Mouse (Mus musculus) retina, postnatal 1 day (tissue): ENCODE results near the gene Cpvl.
A peak's percentile ranks its signal among the peaks of the same experiment; 100 is the strongest.

Experiments used
- DNase-seq: peaks from one replicate; pipeline ENCODE4 v3.0.0-alpha.2; 2012

Cpvl gene

DNA sequence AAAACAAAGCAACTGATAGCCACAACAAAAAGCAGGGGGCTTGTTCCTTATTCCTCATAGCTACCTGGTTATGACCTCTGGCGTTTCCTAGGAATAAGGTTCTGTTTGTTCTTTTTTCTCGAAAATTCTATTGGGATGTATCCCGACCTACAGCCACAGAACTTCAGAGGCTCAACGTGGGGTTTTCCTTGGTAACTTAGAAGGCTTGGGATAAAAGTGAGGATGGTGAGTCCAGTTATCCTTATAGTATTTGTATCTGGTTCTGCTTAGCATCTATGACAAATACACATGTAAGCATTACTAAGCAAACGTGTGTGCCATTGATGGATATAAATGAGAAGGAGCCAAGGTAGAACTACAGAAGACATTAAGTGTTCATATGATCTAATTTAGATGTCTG is at the start of gene Cpvl:
Gene Cpvl, minus strand, starts transcription at position 101 of the 400 bp plus-strand sequence.
- no peak for DNase-seq

- DNase-seq: no peak
Observed at GRCm38 (mm10) chr6:54023846-54024245, 45.4 kb upstream of the Cpvl start.

DNA sequence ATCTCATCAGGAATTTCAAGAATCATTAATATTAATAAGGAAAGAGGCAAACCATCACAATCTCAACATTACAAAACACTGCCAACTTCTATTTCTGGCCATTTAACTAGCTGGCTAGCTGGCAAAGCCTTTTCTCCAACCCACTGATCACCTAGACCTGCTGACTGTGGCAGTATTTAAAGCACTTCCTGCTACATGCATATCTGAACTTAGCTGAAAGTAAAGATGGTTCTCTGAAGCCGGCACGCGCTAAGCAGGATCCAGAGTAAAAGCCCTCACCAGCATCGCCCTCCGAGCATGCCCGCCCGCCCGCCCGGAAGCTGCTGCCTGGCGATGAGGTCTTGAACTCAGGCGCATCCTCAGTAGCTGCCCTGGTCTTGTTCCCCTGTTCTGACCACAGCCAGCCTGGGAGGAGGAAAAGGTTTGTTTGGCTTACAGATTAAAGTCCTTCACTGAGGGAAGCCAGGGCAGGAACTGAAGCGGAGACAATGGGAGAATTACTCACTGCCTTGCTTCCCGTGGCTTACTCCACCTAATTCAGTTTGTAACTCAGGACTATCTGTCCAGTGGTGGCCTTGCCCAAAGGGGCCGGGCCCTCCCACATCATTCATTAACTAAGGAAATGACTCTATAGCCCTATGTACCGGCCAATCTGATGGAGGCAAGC is 42.8 kb upstream of the Cpvl start:
- no peak for DNase-seq

DNA sequence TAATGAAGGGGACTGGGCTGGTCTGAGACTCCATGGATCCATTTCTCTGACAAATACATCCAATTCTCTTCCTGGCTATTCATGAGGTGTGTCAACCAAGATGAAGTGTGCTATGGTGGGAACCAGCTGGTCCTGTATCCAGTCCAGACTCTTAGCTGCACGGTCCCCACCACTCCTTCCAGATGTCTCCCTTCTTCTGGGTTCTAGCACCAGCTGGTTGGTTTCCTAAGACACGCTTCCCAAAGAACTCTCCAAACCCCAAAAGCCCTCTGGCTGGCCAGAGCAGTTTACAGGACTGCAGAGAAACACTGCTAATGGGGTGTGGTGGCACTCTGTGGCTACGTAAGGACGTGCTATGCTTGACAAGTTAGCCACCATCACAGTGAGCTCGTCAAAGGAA is 40.4 kb upstream of the Cpvl start:
- DNase-seq: no peak

GRCm38 (mm10) chr6:54018038-54018437 is 39.6 kb upstream of the Cpvl start:
- no peak for DNase-seq

DNA sequence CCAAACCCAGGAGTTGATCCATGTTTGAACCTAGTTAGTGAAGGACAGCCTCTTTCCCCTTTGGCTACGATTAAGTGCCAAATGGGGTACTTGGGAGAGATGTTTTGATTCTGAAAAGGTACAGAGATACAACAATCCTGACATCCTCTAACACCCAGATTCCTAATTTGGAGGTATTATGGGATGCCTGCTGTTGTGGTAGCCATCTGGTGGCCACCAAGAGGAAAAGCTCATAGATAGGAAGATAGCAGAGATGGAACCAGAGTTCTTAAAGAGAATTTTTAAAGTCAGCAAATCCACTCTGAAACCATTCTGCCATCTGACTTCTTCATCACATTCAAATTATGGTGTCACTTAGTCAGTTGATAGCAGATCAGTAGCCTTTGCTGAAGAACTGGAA is 33.7 kb upstream of the Cpvl start:
- DNase-seq: no peak

GRCm38 (mm10) chr6:54010362-54010761 is 31.9 kb upstream of the Cpvl start:
- peak; percentile 45 for DNase-seq

- no peak for DNase-seq
Observed at GRCm38 (mm10) chr6:54009293-54009692, 30.8 kb upstream of the Cpvl start.

DNA sequence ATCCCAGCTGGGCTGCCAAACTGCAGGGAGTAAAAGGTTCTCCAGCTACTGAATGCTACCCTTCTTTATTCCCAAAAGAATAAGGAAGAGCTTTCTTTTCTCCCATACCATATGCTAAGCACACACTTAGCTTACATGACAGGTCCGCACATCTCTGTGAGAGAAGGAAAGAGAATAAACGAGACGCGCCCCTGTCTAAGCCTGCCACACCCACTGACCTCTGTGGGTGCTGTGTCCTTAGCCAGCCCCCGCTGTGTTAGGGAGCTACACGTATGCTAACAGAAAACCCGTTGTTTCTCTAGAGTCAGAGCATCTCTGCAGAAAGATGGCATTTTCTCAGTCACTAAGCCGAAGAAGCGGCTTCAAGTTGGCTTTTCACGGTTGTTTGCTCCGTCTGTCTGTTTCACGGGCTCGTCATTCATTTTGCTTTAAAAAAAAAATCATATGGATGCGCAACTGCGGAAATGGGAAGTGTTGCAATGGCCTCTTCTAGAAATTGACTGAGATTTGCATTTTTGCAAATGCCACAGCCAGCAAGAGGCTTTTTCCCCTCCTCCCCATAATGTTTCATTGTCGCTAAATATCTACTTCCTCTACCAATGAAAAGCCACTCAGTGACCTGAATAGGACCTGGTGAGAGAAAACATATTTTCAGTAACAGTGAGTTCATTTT is 30.1 kb upstream of the Cpvl start:
- peak; percentile 40 for DNase-seq

- no peak for DNase-seq
Observed at GRCm38 (mm10) chr6:54005302-54005701, 26.8 kb upstream of the Cpvl start.

- DNase-seq: no peak
Observed at GRCm38 (mm10) chr6:53996226-53996955, 17.9 kb upstream of the Cpvl start.

DNA sequence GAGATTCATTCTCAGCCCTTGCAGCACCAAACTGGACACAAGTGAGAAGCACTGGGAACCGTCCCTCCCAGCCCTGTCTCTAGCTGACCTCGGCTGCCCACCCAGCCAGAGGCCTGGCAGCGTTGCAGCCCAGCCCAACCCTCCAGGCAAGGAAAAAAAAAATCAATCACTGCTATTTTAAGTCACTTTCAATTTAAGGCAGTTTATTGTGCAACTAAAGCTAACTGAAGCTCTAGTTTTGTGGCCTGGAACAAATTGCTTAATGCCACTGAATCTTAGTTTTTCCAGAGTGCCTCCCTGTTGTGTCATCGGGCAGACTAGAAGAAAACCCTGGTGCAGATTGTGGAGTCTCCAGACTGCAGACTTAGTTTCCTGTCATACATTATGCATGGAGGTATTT is 17.0 kb upstream of the Cpvl start:
- DNase-seq: no peak

GRCm38 (mm10) chr6:53992386-53992785 is 13.9 kb upstream of the Cpvl start:
- no peak for DNase-seq

DNA sequence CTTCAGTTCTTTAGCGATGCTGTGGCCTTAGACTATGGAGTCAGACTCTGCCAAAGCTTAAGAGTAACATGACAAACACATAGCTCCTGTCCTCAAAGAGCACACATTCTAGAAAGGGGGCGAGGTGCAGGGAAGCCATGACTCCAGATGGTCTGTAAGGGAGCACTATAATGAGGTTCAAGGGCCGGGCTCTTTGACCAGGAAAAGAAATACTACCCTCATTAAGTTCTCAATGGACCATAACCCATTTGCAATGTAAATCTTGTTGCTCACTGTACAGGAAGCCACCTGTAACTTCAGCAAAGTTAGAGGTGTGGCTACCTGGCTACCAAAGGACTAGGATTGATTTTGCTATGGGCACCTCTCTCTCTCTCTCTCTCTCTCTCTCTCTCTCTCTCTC is 8.8 kb upstream of the Cpvl start:
- no peak for DNase-seq

- DNase-seq: no peak
Observed at GRCm38 (mm10) chr6:53986273-53986985, 8.0 kb upstream of the Cpvl start.

GRCm38 (mm10) chr6:53983820-53984219 is 5.3 kb upstream of the Cpvl start:
- no peak for DNase-seq

DNA sequence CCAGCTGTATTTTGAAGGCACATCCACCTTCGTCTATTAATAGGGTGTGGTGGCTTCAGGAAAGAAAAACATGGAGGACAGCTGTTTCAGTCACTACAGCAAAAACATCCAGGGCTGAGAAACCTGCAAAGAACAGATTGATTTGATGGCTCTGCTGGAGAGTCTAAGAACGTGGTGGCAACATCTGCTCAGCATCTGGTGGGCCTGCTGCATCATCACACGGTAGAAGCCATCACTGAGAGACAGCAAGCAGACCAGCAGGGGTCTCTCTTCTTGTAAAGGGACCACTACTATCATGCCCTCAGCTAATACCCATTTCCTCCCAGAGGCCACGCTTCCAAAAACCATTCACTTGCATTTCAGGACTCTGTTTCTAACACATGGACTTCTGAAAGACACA is 4.1 kb upstream of the Cpvl start:
- DNase-seq: peak; percentile 33

DNA sequence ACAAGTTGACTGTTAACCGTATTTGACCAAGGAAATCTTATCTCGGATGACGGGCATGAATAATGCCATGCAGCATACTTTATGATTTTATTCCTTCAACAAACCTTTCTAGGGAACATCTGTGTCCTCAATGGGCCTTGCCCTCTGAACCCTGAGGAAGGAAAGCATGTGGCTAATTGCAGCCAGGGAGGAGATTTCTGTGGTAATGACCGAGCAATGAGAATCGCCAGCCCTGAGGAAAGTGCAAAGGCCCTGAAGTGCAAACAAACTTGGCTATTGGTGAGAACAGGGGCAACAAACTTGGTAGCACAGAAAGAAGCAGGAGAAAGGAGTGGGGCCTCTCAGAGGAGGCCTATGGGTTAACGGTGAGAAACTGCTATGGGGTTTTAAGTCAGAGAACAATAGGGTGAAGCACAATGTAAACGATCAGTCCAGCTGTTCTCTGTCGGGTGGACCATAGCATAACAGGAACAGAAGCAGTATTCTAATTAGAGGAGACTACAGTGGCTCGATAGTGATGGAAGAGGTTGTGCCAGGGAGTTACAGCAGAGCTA is 3.7 kb upstream of the Cpvl start:
- peak; percentile 63 for DNase-seq

DNA sequence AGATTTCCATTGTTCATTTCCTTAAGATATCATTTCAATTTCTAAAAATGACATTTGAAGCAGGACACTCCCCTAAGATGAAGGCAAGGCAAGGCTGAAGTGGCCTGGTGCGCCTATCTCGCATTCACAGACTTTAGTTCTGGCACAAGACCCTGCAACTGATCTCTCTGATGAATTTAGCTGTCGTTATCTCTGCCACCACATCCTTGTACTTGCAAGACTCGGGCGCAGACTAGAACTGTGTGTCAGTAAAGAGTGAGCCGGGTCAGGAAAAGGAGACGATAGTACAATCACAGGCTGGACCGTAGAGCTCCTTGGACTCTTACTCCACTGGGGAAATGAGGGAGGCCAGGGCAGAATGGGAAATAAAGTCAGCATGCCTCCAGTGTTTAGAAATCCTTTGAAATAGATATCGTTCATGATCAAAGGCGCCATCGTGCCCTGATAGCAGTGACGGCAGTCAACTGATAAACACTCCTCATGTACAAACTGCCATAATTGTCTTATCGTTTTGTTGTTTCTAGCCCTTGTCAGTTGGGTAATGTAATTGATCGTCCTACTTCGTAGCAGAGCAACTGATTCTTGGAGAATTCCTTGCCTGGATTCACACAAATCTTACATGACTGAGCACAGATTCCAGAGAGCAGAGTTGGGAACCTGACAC is 2.5 kb upstream of the Cpvl start:
- no peak for DNase-seq

DNA sequence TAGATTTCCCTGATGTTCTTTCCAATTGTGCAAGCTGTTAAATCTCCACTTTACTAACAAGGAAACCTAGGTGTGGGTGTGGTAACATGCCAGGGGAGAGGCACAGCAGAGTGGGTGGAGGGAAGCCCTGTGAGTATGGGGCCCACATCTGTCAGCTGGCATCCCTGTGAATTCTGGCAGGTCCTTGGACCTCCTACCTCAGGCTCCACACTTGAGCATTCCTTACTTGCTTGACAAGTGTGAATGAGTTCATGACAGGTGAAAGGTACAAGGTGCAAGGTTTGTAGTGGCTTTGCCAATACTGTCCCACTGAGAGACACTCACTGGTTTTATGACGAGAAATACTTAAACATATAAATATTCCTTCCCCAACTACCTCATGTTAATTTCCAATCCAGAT is 4.4 kb downstream of the Cpvl start:
- DNase-seq: no peak

DNA sequence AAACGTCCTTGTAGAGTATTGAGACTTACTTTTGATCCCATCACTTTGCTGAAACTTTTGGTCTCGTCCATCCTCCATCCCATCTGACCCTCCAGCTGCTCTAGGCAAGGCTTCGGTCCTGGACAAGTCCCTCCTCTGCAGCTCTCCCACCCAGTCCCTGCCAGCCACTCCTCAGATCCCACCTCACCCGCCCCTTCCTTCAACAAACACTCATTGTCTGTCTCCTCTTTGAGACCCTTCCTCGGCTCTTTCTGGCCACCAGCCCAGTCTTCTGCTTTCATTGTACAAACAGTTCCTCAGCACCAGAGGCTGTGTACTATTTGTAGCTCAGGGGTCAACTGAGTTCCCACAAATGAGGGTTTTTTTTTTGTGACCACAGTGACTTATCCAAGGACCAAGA is 5.0 kb downstream of the Cpvl start:
- peak; percentile 88 for DNase-seq

- DNase-seq: peak; percentile 78
Observed at GRCm38 (mm10) chr6:53972238-53972743, 6.2 kb downstream of the Cpvl start.
